Mouse (Mus musculus) adrenal gland, postnatal 36 days (tissue): Measurements from ENCODE around the gene Rpusd4. TPM values are rescaled to one million over a fixed set of nuclear protein-coding genes. Genes with fewer than 3 reads are reported as not detected.
A peak's percentile ranks its signal among the peaks of the same experiment; 100 is the strongest.

Experiments used
- DNase-seq, 2 experiments: peaks; one replicate each; pipeline ENCODE4 v3.0.0; 2021; ENCODE audit warnings: mixed read lengths in 1 of 2
- long read RNA-seq, 2 experiments: library from polyadenylated mRNA; stranded (forward); transcript quantifications; one replicate each; pipeline ENCODE4 v2.0.0; 2021; ENCODE audit warnings: borderline sequencing depth in 2 of 2
- total RNA-seq, 2 experiments: library from RNA; stranded (reverse); gene quantifications; 2 replicates each; pipeline ENCODE4 v1.2.3; 2021

Rpusd4 gene
- 10 to 100 TPM; 17.7 to 19.0 TPM for total RNA-seq
- long read RNA-seq, experiment 1, transcript Rpusd4-201 (7 exons, 1,821 nt) = major isoform, 20 of 25 reads
- long read RNA-seq, experiment 1, partial matches to known transcripts = 4 of 25 reads
- long read RNA-seq, experiment 1, other reads (novel, unspliced or antisense) = 1 of 25 reads
- long read RNA-seq, experiment 2, transcript Rpusd4-201 (7 exons, 1,821 nt) = major isoform, 10 of 10 reads
- long read RNA-seq, experiment 2, partial matches to known transcripts = 0 of 10 reads
- long read RNA-seq, experiment 2, other reads (novel, unspliced or antisense) = 0 of 10 reads

DNA sequence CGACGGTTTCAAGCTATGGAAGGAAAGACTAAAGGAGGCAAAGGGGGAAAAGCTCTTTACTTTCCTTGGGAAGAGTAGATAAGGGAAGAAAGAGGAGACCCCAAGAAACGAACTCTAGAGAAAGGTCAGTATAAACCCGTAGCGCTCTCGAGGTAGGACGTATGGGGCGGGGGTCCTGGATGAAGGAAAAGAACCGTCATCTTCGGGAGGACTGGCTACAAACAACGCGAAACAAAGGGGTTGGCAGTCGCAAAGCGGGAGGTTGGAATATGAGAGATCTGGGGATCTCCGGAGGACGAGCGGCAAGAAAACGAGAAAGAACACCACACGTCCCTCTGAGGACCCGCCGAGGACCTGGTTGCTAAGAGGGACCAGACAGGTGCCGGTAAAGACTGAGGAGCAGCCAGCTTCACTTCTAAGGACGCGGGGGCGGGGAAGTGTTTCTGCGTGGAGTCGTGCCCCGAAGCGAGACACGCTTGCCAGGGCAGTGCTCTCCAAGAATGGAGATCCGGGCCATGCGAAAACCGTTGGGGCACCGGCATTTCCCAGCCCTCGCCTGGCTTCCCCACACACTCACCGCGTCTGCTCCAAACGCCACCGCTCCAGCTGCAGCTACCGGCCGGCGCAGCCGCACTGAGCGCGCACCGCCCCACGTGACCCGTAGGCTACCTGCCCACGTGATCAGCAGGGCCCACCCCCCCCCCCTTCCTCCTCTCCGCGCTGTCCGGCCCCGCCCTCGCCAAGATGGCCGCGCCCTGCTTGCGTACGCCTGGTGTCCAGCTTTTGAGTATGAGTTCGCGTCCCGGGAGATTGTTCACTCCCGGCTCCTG, at the start of gene Rpusd4, which contains the start of gene Fam118b:
TSS of gene Rpusd4 (plus strand) at position 720 of the 830 bp plus-strand sequence.
TSS of gene Fam118b (minus strand) at position 660 of the 830 bp plus-strand sequence.
- peak; percentile 95 to 96 for DNase-seq

DNA sequence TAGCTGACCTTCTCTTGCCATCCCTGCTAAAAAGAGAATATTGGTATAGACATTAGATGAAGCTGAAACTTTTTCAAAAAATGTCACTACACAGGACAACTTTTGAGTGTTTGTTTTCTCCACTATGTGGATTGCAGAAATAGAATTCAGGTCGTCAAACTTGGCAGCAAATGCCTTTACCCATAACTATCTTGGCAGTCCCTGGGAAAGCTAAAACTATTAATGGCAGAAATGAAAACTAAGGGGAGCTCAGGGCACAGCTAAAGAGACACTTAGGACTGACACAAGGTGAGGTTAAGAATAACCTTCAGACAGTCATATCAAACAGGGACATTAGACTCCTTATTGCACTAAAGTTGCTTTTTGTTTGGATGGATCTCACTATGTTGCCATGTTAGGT, 49.7 kb upstream of the Rpusd4 start:
- DNase-seq = no peak

DNA sequence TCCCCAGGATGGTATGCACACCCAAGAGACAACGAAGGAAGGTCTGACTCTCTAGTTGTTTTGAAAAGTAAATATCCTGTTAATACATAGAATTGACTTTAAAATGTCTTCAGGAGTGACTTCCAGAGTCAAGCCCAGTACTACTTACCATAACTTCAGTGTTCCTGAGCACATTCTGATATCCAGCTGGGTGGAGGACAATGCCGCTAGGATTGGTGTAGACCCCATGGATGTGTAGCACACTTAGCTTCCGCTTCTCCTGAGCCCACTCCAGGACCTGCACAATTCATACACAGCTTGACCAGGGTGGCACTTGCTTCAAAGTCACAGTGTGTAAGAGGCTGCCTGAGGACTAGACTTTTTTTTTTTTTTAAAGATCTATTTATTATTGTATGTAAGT, 44.2 kb upstream of the Rpusd4 start:
- no peak for DNase-seq

DNA sequence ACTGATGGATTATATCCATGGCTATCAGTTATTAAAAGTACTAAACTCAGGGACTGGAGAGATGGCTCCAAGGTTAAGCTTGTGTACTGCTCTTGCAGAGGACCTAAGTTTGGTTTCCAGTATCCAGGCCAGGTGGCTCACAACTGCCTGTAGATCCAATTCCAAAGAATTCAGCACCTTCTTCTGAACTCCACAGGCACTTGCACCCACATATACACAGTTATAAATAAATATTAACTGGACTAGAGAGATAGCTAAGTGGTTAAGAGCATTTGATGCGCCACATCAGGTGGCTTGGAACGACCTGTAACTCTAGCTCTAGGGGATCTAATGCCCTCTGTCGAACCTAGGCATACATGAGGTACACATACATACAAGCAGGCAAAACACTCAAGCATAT, 39.0 kb upstream of the Rpusd4 start:
- DNase-seq = no peak

DNA sequence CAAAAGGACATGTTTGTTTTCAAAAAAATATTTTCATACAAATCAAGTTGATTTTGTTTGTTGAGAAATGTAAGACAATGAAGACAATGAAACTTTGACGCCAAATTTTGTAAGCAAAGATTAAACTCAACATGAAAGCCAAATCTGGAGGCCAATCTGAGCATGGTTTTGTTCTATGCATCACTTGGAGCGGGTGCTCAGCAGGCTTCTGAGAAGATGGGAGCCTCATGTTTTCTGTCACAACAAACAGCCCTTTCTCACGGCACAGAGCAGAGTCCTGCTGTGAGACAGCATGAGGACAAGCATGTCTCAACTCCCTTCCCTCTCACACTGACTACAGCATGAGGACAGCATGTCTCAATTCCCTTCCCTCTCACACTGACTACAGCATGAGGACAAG, 31.7 kb upstream of the Rpusd4 start:
- no peak for DNase-seq

DNA sequence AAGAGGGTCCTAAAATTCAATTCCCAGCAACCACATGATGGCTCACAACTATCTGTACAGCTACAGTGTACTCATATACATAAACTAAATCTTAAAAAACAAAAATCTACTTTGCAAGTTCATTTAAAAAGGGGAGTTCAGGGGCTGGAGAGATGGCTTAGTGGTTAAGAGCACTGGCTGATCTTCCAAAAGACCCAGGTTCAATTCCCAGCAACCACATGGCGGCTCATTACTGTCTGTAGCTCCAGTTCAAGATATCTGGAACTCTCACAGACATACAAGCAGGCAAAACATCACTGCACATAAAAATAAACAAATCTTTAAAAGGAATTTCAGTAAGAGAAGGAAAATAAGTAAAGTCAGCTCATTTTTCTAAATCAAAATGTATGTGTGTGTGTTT, 29.3 kb upstream of the Rpusd4 start:
- DNase-seq = no peak

DNA sequence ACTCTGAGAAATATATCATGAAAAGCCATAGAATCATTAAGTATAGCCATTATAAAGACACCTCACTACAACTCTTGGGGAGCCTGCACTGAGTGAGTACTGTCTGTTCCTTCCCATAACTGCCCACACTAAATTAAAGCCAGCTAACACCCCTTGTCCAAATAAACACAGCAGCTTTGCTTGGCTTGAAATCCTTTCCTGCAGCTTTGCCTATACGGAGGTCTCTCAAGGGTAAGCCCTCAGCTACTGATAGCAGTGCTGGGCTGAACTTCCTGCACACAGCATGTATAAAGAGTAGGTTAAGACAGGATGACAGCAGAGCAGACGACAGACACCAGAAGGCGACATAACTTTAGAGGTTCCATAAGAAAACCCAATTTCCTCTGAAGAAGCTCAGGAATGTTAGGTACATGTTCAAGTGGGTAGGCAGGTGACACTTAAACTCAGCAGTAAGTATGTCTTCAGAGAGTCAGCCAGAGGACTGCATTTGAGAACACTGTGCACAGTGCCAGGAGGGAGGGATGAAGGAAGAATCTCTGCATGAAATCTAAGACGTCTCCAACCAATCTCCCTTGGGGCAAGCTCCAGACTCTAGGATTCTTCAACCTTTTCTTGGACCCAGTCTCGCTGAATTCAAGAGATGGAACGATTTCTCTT, 28.6 kb upstream of the Rpusd4 start:
- no peak for DNase-seq

DNA sequence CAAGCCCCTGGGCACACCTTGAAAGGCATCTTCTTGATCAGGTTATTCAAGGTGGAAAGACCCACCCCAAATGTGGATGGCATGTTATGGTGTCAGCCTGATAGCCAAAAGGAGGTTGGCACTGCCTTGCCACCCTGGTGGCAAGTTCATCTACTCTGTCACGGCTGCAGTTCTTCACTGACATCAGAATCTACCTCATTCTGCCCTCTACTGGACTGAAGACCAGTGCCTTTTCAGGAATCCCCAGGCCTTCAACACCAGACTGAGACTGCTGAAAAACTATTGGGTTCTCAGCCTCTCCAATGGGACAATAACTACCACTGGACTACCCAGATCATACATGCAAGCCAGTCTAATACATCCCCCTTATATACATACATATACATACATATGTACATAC, 27.9 kb upstream of the Rpusd4 start:
- no peak for DNase-seq

DNA sequence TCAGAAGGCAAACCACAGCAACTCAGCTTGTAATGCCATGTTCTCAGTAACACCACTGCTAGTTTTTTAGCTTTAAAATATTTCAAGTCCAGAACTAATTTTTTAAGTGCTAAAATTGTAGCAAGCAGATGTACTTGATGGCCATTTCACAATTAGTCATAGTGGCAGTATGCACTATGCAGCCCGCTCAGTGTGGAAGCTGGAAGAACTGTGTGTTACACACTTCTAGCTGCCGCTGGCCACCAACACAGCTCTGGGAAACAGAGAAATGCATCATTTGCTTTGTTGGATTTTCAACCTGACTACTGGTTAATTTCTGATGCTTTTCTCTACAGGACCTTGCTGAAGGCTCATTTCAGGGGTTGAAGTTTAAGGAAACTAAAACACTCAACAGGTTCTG, 20.3 kb upstream of the Rpusd4 start:
- DNase-seq = no peak

DNA sequence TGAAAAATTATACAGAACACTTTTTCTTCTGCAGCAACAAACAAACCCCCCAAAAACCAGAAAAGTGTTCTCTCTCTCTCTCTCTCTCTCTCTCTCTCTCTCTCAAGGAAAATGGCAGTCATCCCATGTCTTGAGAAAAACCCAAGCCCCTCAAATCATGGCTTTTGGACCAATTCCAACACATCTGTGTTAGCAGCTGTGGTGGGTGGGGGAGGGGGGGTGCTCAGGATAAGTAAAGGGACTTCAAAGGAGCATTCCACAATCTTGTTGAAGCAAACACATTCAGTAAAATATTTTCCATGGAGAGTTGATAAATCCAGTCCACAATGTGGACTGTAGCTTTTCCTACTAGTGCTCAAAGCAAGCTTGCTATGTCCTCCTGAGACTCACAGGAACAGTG, 18.2 kb upstream of the Rpusd4 start:
- no peak for DNase-seq

DNA sequence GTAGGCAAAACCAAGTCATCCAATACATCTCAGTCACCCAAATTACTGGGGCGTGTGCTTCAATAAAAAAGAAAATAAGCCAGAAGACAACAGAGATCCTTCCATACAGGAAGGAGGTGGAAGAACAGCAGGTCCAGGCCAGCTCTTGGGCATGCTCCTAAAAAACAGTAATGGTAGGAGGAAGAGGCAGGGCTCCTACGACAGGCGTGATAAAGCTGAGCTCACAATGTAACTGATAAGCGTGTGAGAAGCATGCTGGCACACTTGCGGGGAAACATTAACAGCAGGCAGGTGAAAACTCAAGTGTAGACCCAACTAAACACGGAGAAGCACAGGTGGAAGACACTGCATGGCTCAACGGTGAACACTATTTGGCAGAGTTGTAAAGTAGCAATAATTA, 10.3 kb upstream of the Rpusd4 start:
- no peak for DNase-seq

DNA sequence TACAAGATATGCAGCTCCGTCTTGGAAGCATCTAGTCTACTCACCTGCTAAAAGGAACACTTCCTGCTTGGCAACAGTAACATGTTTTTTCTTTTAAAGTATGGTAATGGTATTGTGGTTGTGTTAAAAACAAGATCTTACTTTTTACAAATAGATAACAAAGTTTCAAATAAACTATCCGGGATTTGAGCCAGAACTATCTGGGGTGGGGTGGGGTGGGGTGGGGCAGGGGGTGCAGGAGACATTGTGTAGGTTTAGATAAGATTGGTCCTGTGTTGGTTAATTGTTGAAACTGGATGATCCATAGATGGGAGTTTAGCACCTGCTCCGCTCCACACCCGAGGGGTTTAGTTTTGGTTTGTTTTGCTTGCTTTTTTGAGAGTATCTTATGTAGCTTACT, 5.2 kb upstream of the Rpusd4 start:
- DNase-seq = no peak

DNA sequence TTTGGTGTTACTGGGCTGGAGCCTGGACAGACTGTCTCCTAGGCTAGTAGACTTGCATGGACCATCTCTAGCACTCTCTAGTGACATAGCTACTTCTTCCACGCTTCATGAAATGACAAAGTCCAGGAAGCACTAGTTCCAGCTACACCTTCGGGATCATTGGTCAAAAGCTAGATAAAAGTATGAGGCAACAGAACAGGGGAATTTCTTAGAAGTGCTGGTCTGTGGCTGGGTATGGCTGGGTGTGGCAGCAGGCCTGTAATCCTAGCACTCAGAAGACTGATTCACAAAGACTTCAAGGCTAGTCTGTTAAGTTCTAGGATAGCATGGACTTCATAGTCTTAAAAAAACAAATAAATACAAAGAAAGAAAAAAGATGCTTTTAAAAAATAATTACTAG, 4.2 kb upstream of the Rpusd4 start:
- DNase-seq = no peak

DNA sequence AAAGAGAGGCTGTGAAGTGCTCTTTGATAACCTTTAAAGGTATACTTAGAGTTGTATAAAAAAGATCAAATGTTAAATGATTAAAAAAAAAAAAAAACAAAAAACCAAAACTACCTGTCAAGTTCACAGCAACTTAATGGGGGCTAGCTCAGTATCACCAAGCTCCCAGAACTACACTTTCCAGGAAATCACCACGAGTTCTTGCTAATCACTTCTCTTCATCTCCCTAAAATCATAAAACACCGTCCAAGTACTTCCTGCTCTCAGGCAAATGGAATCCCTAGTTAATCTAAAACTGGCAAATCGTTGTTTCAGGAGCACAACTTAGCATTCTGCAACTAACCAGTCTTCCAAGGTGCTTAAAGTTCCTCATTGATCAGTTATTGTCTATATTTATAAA, 3.2 kb upstream of the Rpusd4 start:
- DNase-seq = no peak

DNA sequence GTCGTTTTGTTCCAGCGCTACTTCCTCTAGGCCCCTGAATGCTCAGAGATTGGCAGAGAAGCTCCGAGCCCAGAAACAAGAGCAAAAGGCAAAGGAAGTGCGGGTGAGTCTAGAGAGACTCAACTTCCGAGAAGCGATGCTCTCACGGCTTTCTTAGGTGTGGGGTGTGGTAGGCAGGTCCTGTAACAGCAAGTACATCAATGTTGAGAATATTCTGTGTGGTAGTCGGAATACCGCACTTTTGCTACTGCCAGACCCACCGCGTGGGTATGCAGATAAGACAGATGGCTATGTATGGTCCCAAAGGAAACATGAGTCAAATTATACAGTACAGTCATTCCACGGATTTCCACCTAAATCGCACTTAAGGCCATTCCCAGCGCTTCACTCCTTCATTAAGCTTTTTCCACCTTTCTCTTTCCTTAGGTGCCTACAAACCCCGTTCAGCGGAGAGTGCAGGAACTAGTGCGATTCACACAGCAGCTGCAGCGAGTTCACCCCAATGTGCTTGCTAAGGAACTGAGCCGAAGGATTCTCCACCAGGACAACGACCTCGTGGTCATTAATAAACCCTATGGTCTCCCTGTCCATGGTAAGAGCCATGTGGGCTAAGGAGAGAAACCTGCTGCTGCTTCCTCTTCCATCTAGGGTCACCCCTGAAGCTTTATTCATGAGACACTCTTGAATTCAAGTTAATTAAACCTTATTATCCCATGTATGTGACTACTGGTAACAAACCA, 481 bp downstream of the Rpusd4 start:
- DNase-seq = peak in 1 of 2 experiments; percentile 9

DNA sequence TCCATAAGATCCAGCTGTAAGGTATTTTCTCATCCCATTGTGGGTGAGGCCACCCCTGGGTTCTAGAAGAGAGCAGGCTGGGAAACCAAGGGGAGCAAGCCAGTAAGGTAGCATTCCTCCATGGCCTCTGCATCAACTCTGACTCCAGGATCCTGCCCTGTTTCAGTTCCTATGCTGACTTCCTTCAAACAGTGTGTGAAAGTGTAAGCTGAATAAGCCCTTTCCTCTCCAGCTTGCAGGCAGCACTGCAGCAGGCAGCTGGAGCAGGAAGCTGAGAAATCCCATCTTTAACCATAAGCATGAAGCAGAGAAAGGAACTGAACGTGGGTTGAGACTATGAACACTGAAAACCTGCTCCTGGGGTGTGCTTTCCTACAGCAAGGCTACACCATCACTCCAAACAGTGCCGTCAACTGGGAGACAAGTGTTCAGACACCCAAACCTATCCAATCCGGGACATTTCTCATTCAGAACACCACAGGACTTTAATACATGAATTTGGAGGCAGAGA, 10.2 kb downstream of the Rpusd4 start:
- no peak for DNase-seq

DNA sequence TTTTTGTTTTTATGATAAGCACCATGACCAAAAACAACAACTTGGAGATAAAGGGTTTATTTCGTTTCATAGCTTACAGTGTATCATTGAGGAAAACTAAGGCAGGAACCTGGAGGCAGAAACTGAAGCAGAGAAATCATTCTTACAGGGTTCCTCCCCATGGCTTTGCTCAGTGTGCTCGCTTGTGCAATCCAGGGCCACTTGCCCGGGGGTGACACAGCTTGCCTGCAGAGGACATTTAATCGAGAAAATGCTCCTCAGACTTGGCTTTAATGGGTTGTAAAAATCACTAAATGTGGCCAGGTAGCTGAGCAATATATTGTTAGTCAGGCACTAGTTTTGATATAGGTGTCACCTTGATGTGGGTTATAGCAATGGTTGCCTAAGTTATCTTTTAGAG, 10.8 kb downstream of the Rpusd4 start:
- DNase-seq = peak; percentile 30 to 32

DNA sequence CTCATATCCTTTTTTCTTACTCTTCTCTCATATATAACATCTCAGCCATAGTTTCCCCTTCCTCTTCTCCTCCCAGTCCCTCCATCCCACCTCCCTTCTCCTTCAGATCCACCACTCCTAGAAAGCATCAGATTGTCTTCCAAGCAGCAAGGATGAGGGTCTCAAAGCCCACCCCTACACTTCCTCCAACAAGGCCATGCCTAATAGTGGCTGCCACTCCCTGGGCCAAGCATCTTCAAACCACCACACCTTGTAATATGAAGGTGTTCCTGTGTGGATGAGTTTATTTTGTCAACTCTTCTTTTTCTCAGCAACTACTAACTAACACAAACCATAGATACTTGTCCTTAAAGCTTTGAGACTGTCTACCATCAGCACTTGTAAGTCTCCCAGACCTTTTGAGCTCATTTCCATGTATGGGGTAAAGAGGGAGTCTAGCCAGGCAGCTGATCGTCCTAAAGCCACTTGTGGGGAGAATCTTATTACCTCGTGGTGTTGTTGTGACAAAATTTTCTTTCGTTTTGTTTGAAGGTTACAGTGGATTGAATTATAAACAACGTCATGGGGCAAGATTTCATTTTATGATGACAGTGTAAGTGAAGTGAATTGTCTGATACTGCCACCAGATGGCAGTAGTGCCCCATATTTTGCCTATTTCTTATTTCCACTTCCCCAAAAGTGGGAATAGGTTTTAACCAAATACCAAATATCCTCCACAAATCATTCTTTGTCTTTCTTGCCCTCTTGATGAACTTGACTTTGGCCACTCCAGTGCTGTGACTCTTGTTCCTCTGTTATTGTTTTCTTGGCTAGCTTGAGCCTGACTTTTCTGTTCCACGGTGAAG, 14.6 kb downstream of the Rpusd4 start:
- peak; percentile 29 to 48 for DNase-seq

DNA sequence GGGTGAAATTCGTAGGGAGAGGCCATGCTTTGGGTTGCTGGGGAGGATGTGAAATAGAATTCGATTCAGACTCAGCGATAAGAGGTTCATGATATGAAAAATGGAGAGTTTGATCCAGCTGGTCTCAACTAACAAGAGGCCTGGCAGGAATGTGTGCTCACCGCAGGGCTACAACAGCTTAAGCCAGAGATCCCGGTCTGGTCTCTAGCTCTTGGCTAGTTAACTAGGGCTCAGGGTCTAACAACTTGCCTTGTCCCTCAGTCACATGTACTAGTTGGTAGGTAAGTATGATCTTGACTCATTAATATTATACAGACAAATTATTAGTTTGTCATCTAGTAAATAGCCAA, 15.2 kb downstream of the Rpusd4 start:
- DNase-seq = no peak

DNA sequence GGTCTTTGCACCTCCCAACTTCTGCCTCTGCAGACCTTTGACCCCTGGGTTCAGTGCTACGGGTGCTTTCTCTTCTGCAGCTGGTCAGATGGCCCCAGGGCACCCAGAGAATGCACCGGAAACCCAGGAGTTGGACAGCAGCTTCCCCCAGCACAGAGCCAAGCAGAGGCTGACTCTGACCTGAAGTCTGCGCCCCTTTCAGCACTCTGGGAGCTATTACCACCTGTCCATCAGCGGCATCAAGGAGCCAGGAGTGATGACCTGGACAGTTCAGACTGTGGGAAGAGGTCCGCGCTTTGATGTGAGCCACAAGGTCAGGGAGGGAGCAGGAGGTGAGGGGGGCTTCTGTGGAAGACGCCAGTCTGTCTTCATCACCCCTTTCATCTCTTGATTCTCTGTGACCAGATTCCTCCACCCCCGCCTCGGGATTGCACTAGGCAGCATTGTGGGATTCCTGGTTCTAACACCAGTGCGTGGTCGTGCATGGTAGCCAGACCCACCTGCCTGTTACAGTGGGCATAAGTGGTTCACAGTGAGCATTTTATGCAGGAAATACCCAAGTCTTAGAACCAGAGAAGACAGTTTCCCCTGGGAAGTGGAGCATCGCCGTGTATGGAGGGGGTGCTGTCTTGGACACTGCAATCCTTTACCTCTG, 15.9 kb downstream of the Rpusd4 start:
- no peak for DNase-seq

DNA sequence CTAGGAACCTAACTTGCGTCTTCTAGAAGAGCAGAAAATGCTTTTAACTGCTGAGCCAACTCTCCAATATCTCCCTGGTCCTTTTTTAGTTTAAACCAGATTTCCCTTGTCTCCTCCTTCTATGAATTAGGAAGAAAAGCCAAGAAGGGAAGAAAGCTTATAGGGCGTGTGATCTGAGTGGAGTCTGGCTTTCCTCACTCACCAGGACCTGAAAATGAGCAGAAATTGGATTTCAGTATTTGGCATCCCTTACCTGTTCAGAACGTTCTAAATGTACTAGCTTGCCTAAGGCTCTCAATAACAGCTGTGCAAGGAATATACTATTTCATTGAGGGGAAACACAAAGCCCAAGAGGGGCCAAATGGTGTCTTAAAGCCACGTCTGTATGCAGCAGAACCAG, 16.7 kb downstream of the Rpusd4 start:
- DNase-seq = no peak
